Mouse (Mus musculus) retina, postnatal 1 day (tissue): Measurements from ENCODE around the gene Smim13.
"Not testable (repeated sequence)": the region's sequence is repeated elsewhere in the genome, so short reads cannot be mapped to it uniquely, and the experiment has no call there.

Experiments
- DNase-seq: peaks from one replicate; pipeline ENCODE4 v3.0.0-alpha.2; 2012

Gene Smim13

DNA sequence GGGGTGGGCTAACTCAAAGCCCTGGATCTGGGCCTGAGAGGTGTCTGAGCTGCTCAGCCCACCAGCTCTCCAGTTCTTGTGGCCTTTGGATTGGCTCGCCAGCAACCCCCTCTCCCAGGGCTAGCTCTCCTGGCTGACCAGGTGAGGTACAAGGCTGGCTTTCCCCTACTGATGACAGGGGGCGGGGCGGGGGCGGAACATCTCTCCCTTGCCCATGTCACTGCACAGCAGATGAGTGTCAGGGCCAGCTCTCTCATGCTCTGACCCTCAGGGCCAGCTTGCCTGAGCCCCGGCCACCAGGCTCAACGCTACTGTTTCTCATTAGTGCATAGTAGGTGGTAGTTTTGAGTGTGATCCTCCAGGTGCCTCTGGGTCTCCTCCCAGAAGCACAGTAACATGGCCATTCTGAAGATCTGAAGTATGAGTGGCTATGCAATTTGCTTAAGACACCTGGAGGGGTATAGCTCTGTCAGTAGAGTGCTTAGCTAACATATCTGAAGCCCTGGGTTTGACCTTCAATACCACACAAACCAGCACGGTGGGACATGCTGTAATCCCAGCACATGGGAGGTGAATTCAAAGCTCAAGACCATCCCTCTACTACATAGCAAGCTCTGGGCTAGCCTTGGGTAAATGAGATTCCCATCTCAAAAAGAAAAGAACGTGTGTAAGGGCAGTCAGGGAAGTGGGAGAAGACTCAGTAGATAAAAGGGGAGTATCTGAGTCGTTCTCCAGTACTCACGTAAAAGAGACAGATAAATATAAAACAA, 11.4 kb upstream of the Smim13 start:
- DNase-seq, result no peak

GRCm38 (mm10) chr13:41238805-41239130, 10.9 kb upstream of the Smim13 start:
- peak; percentile 82 for DNase-seq

- DNase-seq, result no peak
Measured at GRCm38 (mm10) chr13:41241557-41241956, 8.1 kb upstream of the Smim13 start.

GRCm38 (mm10) chr13:41244306-41244830, 5.3 kb upstream of the Smim13 start:
- peak; percentile 85 for DNase-seq

GRCm38 (mm10) chr13:41248751-41249520, 708 bp upstream of the Smim13 start:
- no peak for DNase-seq

DNA sequence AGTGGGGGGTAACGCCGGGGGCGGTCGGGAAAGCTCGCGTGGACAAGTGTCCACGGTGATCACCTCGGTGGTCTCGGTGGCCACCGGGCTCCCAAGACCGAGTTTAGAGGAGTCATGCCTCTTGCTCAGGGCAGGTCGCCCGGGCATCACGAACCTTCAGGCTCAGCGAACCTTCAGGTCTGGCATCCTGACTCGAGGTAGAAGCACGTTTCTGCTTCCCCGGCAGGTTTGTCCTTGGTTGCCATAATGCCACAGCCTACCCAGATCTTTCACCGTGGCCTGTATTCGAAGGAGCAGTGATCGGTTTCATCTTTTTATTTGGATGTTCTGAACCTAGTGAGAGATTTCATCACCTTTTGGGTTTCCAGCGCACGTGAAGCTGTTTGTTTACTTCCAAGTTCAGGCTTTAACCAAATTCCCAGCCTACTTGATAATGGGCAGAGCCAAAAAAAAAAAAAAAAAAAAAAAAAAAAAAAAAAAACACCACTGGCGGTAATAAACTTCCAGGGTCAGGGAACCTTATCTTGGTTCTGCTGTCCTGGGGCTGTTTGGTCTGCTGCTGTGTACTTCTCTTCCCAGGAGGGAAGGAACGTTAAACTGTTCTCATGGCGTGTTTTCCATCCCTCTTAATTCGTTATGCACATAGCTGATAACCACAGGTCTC, 806 bp downstream of the Smim13 start:
- DNase-seq, result no peak

GRCm38 (mm10) chr13:41251232-41251631, 1.6 kb downstream of the Smim13 start:
- DNase-seq, result not testable (repeated sequence)

DNA sequence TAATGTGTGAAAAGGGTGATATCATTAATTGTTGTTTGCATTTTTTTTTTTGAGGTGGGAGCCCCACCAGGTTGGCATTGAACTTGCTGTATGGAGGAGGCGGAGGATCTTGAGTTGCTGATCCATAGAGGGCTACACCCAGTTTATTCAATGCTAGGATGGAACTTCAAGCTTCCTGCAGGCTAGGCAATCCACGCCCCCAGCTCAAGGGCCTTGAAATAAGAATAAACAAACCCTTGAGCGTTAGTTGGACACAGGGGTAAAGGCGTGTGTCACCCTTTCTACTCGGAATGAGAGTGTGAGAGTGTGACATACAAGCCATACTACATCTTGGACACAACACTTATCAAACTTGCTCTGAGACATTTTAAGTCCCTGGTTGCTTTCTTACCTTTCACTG, 2.0 kb downstream of the Smim13 start:
- no peak for DNase-seq

GRCm38 (mm10) chr13:41252141-41252540, 2.5 kb downstream of the Smim13 start:
- no peak for DNase-seq

DNA sequence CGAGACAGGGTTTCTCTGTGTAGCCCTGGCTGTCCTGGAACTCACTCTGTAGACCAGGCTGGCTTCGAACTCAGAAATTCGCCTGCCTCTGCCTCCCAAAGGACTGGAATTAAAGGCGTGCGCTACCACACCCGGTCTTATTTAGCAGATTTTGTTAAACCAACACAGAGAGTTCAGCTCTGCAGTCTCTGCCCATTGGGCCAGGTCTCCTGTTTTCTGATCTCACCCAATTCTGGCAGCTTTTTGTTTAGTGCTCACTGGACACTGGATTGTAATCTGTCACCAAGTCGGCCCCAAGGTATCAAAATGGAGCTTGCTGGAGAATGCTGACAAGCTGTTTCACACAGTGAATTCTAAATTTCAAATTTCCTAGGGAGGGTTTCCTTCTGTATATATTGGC, 3.1 kb downstream of the Smim13 start:
- no peak for DNase-seq

DNA sequence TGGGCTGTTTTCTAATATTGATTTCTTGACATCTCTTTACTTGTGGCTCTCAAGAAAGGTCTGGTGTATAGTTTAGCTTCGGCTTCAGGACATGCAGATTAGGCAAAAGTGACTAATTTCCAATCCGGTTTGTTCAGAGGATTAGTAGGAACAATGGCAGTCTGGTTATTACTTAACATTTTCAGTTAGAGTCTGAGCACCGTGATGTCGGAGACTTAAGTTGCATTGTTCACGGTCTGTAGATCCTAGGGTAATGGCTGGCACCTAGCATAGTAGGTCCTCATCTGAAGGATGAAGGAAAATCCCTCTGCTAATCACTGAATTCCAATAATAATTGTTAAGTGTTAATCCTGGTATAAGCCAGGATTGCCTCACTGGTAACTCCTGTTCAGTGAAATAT, 6.5 kb downstream of the Smim13 start:
- DNase-seq, result peak; percentile 34

DNA sequence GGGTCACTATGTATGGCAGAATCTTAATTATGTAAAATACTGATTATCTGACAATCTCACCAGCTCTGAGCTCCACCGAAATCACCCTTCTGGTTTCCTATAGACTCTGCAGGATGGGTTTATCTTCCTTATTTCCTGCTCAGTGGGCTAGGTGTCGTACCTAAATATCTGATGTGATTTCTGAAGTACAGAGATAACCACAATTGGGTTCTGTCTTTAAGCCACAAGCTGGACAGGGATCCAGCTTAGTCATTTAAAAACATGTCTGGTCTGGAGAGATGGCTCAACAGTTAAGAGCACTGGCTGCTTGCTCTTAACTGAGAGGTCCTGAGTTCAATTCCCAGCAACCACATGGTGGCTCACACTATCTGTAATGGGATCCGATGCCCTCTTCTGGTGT, 7.3 kb downstream of the Smim13 start:
- no peak for DNase-seq

DNA sequence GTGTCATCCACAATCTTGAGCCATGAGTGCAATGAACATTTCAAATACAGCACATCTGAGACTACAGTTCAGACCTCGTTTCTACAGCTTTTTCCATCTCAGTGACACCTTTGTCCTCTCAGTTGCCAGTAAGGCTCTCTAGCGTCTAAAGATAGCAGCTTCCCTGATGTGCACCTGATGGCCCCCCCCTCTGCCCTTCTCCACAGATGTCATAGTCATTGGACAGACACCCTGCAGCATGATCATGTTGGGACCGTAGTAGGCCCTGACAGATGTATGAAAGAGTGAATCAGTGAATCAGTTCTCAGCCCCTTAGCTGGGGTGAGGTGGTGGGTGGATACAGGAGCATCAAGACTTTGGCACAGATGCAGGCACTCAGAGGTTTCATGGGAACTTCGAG, 8.2 kb downstream of the Smim13 start:
- DNase-seq, result no peak

- not testable (repeated sequence) for DNase-seq
Measured at GRCm38 (mm10) chr13:41261617-41262016, 12.0 kb downstream of the Smim13 start.

DNA sequence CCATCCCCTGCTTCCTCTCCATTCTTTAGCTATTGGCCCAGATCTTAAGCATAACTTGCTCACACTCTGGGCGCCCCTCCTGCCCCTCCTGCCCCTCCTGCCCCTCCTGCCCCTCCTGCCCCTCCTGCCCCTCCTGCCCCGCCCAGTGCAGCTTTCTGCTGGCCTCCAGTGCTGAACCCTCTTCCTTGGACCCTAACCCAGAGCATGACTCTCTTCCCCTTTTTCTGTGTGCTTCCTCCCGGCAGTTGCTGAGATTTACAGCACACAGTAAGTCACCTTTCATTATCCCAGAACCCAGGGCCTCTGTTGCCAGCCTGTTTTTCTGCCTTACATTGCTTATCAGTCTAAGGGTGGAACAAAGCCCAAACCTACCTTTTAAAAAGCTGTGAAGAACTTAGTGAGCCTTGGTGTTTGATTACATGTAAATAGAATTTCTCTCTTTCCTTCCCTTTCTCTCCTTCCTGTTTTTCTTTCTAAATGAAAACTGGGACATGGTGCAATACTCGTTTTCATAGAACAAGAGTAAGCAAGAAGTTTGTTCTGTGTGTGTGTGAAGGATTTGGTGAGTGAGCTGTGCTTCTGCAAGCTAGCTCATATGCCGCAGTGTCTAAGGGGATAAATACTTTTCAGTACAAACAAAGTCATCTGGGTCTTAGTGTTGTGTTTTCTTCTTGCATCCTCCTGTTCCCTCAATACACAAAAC, 13.8 kb downstream of the Smim13 start:
- DNase-seq, result no peak

- DNase-seq, result peak; percentile 43
Measured at GRCm38 (mm10) chr13:41267827-41268408, 18.3 kb downstream of the Smim13 start.

- no peak for DNase-seq
Measured at GRCm38 (mm10) chr13:41273927-41274650, 24.4 kb downstream of the Smim13 start, which contains the start of gene Gm17364. Gm17364 (minus strand) TSS chr13:41273977.

DNA sequence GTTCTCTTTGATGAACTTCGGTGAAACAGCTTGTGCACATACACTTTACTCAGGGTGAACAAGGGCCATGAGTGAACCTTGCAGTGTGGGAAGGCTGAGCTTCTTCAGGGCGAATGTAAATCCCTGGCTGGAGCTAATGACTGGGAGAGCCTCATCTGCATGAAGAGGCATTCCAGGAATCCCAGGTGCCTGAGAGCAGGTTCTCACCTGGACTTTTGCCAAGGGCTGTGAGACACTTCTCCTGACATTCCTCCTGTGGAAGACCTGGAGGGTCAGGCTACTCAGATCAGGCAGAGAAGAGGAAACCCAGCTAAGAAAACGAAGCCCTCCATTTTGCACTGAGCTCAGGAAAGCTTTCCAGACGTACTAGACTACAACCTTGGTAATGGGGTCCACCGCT, 31.1 kb downstream of the Smim13 start:
- DNase-seq, result no peak

DNA sequence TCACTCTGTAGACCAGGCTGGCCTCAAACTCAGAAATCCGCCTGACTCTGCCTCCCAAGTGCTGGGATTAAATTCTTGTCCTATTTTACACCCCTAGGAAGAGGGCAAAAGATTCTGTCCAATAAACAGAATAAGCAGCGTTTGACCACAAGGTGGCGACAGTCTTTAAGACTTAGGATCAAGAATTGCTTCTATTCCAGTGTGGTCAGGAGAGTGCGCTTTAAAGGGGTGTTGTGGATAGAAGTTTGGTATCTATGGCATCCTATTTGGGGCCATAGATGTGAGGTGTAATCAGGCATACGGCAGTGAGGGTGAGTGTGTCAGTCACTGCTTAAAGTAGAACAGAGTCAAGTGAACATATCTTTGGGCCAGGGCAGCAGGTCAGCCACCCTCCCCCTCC, 33.6 kb downstream of the Smim13 start:
- DNase-seq, result peak; percentile 89

DNA sequence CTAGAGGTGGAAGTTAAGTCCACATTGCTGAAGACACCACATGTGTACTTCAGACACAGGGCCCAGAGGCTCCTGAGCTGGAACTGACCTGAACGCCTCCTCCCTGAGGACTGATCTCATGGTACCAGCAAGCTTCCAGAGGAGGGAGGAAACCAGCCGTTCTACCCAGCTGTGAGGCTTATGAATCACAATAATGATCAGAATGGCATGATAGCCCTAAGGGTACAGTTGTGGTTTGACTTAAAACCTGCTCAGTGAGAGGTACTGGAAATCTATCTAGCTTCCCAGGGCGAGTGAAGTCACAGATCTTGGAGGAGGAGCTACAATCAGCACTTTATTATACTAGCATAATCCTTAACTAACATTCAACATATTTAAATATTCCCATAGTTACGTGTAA, 35.8 kb downstream of the Smim13 start:
- DNase-seq, result no peak

DNA sequence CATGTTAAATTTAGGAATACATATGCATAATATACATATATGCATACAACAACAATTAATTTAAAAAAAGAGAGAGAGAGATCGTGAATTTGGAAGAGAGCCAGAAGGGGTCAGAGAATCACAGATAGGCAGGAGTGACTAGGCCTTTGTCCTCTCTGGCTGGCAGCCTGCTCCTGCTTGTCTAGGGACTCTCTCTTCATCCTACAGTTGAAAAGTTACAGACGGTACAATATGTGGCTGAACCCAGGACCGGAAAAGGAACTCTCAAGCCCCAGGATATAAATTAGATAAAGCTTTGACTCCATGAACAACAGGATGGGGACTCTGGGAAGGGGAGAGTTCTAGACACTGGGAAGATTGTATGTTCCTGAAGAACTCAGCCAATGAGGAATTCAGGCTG, 36.6 kb downstream of the Smim13 start:
- no peak for DNase-seq

- no peak for DNase-seq
Measured at GRCm38 (mm10) chr13:41291466-41291974, 41.9 kb downstream of the Smim13 start.
